Mouse (Mus musculus): ENCODE data around the gene Rprd1b. TPM values are rescaled to one million over a fixed set of nuclear protein-coding genes. Genes with fewer than 3 reads are reported as not detected.

The Rprd1b gene
- polyA plus RNA-seq, 1 experiment from 2014 or later, result 43.4 TPM

DNA sequence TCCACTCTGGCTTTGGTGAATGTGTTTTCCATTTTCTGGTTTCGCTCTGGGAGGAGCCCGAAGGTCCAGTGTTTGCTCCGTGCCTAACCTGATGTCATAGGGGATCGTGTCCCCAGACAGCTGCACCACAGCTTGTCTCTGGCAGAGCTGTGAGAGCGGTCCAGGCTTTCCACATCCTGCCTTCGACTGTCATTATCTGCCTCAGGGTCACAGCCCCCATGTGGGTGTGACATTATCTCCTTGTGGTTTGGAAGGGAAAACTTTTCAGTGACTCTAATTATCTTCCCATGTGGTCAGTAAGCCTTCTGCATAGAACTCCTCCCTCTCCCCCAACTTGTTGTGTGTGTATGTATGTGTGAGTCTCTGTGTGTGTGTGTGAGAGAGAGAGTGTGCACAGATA, 77.3 kb downstream of the Rprd1b start:
- WGBS, result 80% methylated on average over 6 of the region's 6 CpGs
- peaks cover 26% of the 10 kb centered on the region for H3K4me1 ChIP-seq

GRCm38 (mm10) chr2:158106947-158107587, 78.8 kb downstream of the Rprd1b start:
- peaks cover 26% of the 10 kb centered on the region for H3K4me1 ChIP-seq
- H3K9ac ChIP-seq, result no peak overlapping the region
- H3K9me3 ChIP-seq (replicated peaks), result no peaks in the 10 kb centered on the region
- no peaks in the 10 kb centered on the region for H3K36me3 ChIP-seq
- H3K4me3 ChIP-seq (replicated peaks), result no peak overlapping the region
- no peaks in the 10 kb centered on the region for H3K27me3 ChIP-seq
- peak; percentile 56 for ATAC-seq (ENCODE audit: insufficient number of reproducible peaks, low FRiP score, low TSS enrichment, low read depth)
- WGBS, result 28% methylated on average over 6 of the region's 6 CpGs
- H3K27ac ChIP-seq (replicated peaks), result peak overlapping the region; percentile 58; the same call in 1 of the 2 replicates
- H3K4me2 ChIP-seq (replicated peaks), result no peak overlapping the region

More for the DNA sequence above, 77.3 kb downstream of the Rprd1b start:
- Histone ChIP-seq H3K9me3 (replicated peaks) (no peaks in the 10 kb centered on the region), H3K27me3 (no peaks in the 10 kb centered on the region), H3K4me3 (replicated peaks) (no peak overlapping the region), H3K4me2 (replicated peaks) (no peak overlapping the region), H3K27ac (replicated peaks) (no peak overlapping the region), H3K9ac (no peak overlapping the region), H3K36me3 (no peaks in the 10 kb centered on the region)
- ATAC-seq (ENCODE audit: insufficient number of reproducible peaks, low FRiP score, low TSS enrichment, low read depth), result no peak

- WGBS, result 18% methylated on average over 8 of the region's 8 CpGs
- H3K27me3 ChIP-seq, result no peaks in the 10 kb centered on the region
- no peaks in the 10 kb centered on the region for H3K36me3 ChIP-seq
- no peak overlapping the region; the same call in 1 of the 2 replicates for H3K4me2 ChIP-seq (replicated peaks)
- H3K4me3 ChIP-seq (replicated peaks), result no peak overlapping the region
- H3K9ac ChIP-seq, result no peak overlapping the region
- no peaks in the 10 kb centered on the region for H3K9me3 ChIP-seq (replicated peaks)
- no peak for ATAC-seq (ENCODE audit: insufficient number of reproducible peaks, low FRiP score, low TSS enrichment, low read depth)
- H3K27ac ChIP-seq (replicated peaks), result peak overlapping the region; percentile 79
- peaks cover 38% of the 10 kb centered on the region for H3K4me1 ChIP-seq
Observed at GRCm38 (mm10) chr2:158109516-158109915, 81.2 kb downstream of the Rprd1b start.

DNA sequence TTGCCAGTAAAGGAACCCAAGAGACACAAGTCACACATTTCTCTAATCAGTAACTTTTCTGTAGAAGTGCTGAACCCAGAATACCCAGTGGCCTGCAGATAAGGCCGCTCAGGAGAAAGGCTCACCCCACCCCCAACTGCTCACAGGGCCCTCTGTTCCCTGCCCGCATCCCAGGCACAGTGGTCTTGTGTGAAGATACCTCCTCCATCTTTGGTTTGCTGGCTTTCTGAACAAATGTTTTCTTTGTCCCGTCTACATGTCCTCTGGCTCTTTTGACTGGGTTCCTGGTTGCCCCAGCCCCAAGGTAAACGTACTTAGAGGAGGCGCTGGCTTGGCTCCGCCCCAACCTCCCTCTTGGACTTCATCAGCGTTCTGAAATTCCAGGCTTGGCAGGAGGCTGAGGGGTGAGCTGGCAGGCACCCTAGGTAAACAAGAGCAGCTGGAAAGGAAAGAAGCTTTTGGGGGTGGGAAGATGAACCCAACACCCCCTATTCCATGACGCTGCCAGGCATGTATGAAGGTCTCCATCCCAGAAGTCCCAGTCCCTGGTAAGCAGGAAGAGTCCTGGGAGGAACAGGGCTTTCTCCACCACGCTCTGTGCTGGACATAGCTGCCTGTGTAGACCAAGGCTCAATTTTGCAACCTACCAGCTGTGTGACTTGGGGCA, 85.4 kb downstream of the Rprd1b start:
- H3K27me3 ChIP-seq, result no peaks in the 10 kb centered on the region
- peaks cover 39% of the 10 kb centered on the region for H3K4me1 ChIP-seq
- peak overlapping the region; percentile 69 for H3K27ac ChIP-seq (replicated peaks)
- ATAC-seq (ENCODE audit: insufficient number of reproducible peaks, low FRiP score, low TSS enrichment, low read depth), result peak; percentile 62
- WGBS, result 22% methylated on average over 9 of the region's 9 CpGs
- no peaks in the 10 kb centered on the region for H3K9me3 ChIP-seq (replicated peaks)
- H3K4me3 ChIP-seq (replicated peaks), result no peak overlapping the region
- H3K4me2 ChIP-seq (replicated peaks), result no peak overlapping the region; the same call in 1 of the 2 replicates
- H3K9ac ChIP-seq, result no peak overlapping the region
- H3K36me3 ChIP-seq, result no peaks in the 10 kb centered on the region

DNA sequence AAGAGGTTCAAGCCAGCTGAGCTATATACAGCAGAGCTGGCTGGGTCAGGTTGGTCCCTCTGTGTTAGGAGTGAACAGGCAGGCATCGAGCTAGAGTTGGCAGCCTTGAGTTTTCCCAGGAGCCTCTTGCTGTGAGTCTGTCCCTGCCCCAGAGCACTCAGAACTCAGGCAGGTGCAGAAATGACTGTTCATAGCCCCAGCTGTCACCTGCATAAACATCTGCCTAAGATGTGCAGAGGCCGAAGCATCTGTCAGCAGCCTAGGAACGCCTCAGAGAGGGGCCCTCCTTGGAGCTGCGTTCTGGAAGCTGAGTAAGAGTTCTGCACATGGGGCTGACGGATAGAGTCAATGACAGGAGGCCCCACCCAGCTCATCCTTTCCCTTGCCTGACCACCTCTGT, 86.6 kb downstream of the Rprd1b start:
- Histone ChIP-seq H3K9me3 (replicated peaks) (no peaks in the 10 kb centered on the region), H3K4me1 (peaks cover 28% of the 10 kb centered on the region), H3K4me3 (replicated peaks) (no peak overlapping the region), H3K9ac (no peak overlapping the region), H3K4me2 (replicated peaks) (no peak overlapping the region), H3K27ac (replicated peaks) (no peak overlapping the region), H3K36me3 (no peaks in the 10 kb centered on the region), H3K27me3 (no peaks in the 10 kb centered on the region)
- no peak for ATAC-seq (ENCODE audit: insufficient number of reproducible peaks, low FRiP score, low TSS enrichment, low read depth)
- 52% methylated on average over 5 of the region's 5 CpGs for WGBS

GRCm38 (mm10) chr2:158115838-158116453, 87.6 kb downstream of the Rprd1b start:
- Histone ChIP-seq H3K4me2 (replicated peaks) (no peak overlapping the region), H3K27me3 (no peaks in the 10 kb centered on the region), H3K27ac (replicated peaks) (no peak overlapping the region), H3K4me3 (replicated peaks) (no peak overlapping the region), H3K9me3 (replicated peaks) (no peaks in the 10 kb centered on the region), H3K4me1 (peaks cover 25% of the 10 kb centered on the region; the same call in 1 of the 2 replicates), H3K36me3 (no peaks in the 10 kb centered on the region), H3K9ac (no peak overlapping the region)
- no peak for ATAC-seq (ENCODE audit: insufficient number of reproducible peaks, low FRiP score, low TSS enrichment, low read depth)
- 91% methylated on average over 3 of the region's 3 CpGs for WGBS

GRCm38 (mm10) chr2:158116653-158117052, 88.4 kb downstream of the Rprd1b start:
- Histone ChIP-seq H3K27me3 (no peaks in the 10 kb centered on the region), H3K4me2 (replicated peaks) (no peak overlapping the region), H3K36me3 (no peaks in the 10 kb centered on the region), H3K9me3 (replicated peaks) (no peaks in the 10 kb centered on the region), H3K4me1 (peaks cover 29% of the 10 kb centered on the region), H3K27ac (replicated peaks) (no peak overlapping the region), H3K9ac (no peak overlapping the region), H3K4me3 (replicated peaks) (no peak overlapping the region)
- WGBS, result 51% methylated on average over 6 of the region's 6 CpGs
- no peak for ATAC-seq (ENCODE audit: insufficient number of reproducible peaks, low FRiP score, low TSS enrichment, low read depth)

- Histone ChIP-seq H3K4me3 (replicated peaks) (no peak overlapping the region), H3K9me3 (replicated peaks) (no peaks in the 10 kb centered on the region), H3K9ac (no peak overlapping the region), H3K4me1 (peaks cover 23% of the 10 kb centered on the region), H3K27me3 (no peaks in the 10 kb centered on the region), H3K4me2 (replicated peaks) (no peak overlapping the region), H3K36me3 (0 out of 2 replicates have a peak, but pooled peaks cover 1% of the 10 kb centered on the region), H3K27ac (replicated peaks) (no peak overlapping the region)
- no peak for ATAC-seq (ENCODE audit: insufficient number of reproducible peaks, low FRiP score, low TSS enrichment, low read depth)
- WGBS, result 84% methylated on average over 4 of the region's 4 CpGs
Observed at GRCm38 (mm10) chr2:158119145-158119544, 90.8 kb downstream of the Rprd1b start.

- no peak for ATAC-seq (ENCODE audit: insufficient number of reproducible peaks, low FRiP score, low TSS enrichment, low read depth)
- Histone ChIP-seq H3K4me3 (replicated peaks) (no peak overlapping the region), H3K27ac (replicated peaks) (no peak overlapping the region), H3K9ac (no peak overlapping the region), H3K4me2 (replicated peaks) (no peak overlapping the region), H3K9me3 (replicated peaks) (no peaks in the 10 kb centered on the region), H3K4me1 (peaks cover 23% of the 10 kb centered on the region), H3K27me3 (no peaks in the 10 kb centered on the region), H3K36me3 (peaks cover 6% of the 10 kb centered on the region; the same call in 1 of the 2 replicates)
- 71% methylated on average over 8 of the region's 8 CpGs for WGBS
Observed at GRCm38 (mm10) chr2:158120211-158120610, 91.9 kb downstream of the Rprd1b start.

- Histone ChIP-seq H3K9me3 (replicated peaks) (no peaks in the 10 kb centered on the region), H3K4me1 (peaks cover 23% of the 10 kb centered on the region), H3K4me2 (replicated peaks) (no peak overlapping the region), H3K9ac (no peak overlapping the region), H3K36me3 (peaks cover 12% of the 10 kb centered on the region; the same call in 1 of the 2 replicates), H3K27ac (replicated peaks) (no peak overlapping the region), H3K27me3 (no peaks in the 10 kb centered on the region), H3K4me3 (replicated peaks) (no peak overlapping the region)
- ATAC-seq (ENCODE audit: insufficient number of reproducible peaks, low FRiP score, low TSS enrichment, low read depth), result no peak
- WGBS, result 67% methylated on average over 3 of the region's 3 CpGs
Observed at GRCm38 (mm10) chr2:158120868-158121267, 92.6 kb downstream of the Rprd1b start.

GRCm38 (mm10) chr2:158121645-158122326, 93.5 kb downstream of the Rprd1b start:
- Histone ChIP-seq H3K27ac (replicated peaks) (0 out of 2 replicates have a peak overlapping the region, but pooled peaks have one; percentile 11), H3K4me3 (replicated peaks) (no peak overlapping the region), H3K36me3 (peaks cover 12% of the 10 kb centered on the region; the same call in 1 of the 2 replicates), H3K4me1 (peaks cover 14% of the 10 kb centered on the region; the same call in 1 of the 2 replicates), H3K9ac (no peak overlapping the region), H3K27me3 (no peaks in the 10 kb centered on the region), H3K4me2 (replicated peaks) (no peak overlapping the region), H3K9me3 (replicated peaks) (no peaks in the 10 kb centered on the region)
- 64% methylated on average over 12 of the region's 12 CpGs for WGBS
- ATAC-seq (ENCODE audit: insufficient number of reproducible peaks, low FRiP score, low TSS enrichment, low read depth), result peak; percentile 44; the same call in 1 of the 2 replicates
